In genomic region chr1:134484623-134485022, GRCm38 (mm10) we compare ENCODE assay signal across 13 mouse cellular contexts.
"Had no signal": no experiment of that assay in that cellular context is flagged by ENCODE, and none has a peak within 500 bp of the region (broad histone marks: within the 10 kb centered on the region; RNA-seq: fewer than 3 reads in every experiment).

No protein-coding gene starts in this region.

- H3K4me2 ChIP-seq: limb, embryonic 15.5 days; lung, embryonic 14.5 days; neural tube, embryonic 12.5 days had no signal

- H3K27me3 ChIP-seq: limb, embryonic 15.5 days; neural tube, embryonic 12.5 days had no signal

- H3K4me3 ChIP-seq: limb, embryonic 15.5 days; midbrain, embryonic 10.5 days; neural tube, embryonic 12.5 days had no signal

- H3K27ac ChIP-seq: limb, embryonic 15.5 days; macrophage; midbrain, embryonic 10.5 days; neural tube, embryonic 12.5 days had no signal

- H3K9me3 ChIP-seq: limb, embryonic 15.5 days; midbrain, embryonic 10.5 days; neural tube, embryonic 12.5 days had no signal

- H3K4me1 ChIP-seq: limb, embryonic 15.5 days; midbrain, embryonic 10.5 days; neural tube, embryonic 12.5 days had no signal

- DNase-seq: kidney, adult 11 months; kidney, postnatal 10 days; kidney, postnatal 4 days; layer of hippocampus, postnatal 36 days; lung, embryonic 14.5 days; lung, postnatal 14 days; midbrain, embryonic 14.5 days; thymus, adult 18-20 months; thymus, postnatal 25 days had no signal

- H3K9ac ChIP-seq: limb, embryonic 15.5 days; lung, embryonic 14.5 days; neural tube, embryonic 12.5 days had no signal
